Mouse (Mus musculus) cerebellum, adult (tissue): ENCODE measurements at regions not wholly inside any gene's neighbourhood (a gene's known extent, or its start where the extent isn't known, plus 50 kb on each side); places are given as distances from the start of the nearest gene placed in this dataset.

ENCODE experiments used
- ATAC-seq: cut with Nextera tagmentation; 2 replicates; pipeline ENCODE4 v1.9.2; 2017; ENCODE audit warnings: mild to moderate bottlenecking, moderate library complexity, mixed read lengths; ENCODE audit not compliant: insufficient number of reproducible peaks, low FRiP score, low TSS enrichment

- ATAC-seq = no peak
Observed at GRCm38 (mm10) chr6:94961821-94962220, 155.2 kb upstream of the Kbtbd8 start.

- no peak for ATAC-seq
Observed at GRCm38 (mm10) chr6:94957990-94958389, 159.1 kb upstream of the Kbtbd8 start.

DNA sequence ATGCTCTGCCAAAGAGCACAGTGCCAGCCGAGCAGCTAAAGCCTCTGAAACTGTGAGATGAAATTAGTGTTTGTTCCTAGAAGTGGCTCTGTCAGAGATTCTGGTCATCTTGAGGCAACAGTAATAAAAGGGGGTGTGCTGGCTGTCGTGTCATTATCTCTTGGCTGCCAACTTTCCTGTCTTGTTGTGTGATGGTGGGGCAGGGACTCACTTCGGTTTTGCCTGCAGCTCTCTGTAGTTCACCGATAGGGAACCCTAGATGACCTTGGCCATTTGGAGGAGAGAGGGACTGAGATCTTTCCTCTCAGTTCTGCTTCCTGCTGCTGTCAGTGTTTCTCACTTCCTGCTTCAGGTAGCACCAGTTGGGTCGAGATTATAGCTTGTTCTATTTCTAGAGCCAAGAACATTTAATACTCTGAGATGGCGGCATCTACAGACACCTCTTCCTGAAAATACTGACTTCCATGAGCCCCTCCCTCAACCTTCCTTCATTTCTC lies 159.8 kb upstream of the Kbtbd8 start:
- ATAC-seq = no peak

- no peak for ATAC-seq
Observed at GRCm38 (mm10) chr6:94954580-94954979, 162.5 kb upstream of the Kbtbd8 start.

DNA sequence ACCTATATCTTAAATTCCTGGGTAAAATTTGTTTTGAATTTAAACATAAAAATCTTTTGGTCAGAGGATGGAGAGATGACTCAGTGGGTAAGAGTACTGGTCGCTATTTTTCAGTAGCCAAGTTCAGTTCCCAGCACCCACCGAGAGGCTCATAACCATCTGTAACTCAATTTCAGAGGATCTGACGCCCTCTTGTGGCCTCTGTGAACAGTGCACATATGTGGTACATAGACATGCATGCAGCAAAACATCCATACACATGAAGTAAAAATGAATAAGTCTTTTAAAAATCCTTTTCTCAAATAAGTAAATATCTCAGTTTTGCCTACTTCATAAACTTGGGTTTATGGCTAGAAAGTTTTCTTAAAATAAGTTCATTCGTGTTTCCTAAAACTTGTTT lies 163.4 kb upstream of the Kbtbd8 start:
- no peak for ATAC-seq

GRCm38 (mm10) chr6:94951971-94952768 lies 164.9 kb upstream of the Kbtbd8 start:
- ATAC-seq = no peak

DNA sequence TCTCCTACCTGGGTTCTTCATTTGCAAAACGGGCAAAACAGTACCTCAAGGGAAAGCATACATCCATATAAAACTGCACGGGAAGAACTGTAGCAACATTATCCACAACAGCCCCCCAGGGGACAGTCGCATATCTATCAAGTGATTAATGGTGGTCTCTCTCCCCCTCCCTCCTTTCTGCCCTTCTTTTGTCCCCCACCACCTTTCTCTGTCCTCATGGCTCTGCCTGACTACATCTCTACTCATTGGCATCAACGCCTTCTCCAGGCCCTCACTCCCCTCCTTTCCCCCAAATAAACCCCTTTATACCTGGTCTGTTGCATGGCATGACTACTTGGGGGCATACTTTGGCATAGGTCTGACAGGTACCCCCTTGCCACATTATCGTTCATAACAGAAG lies 166.1 kb upstream of the Kbtbd8 start:
- ATAC-seq = no peak

- ATAC-seq = no peak
Observed at GRCm38 (mm10) chr6:94950319-94950718, 166.7 kb upstream of the Kbtbd8 start.

DNA sequence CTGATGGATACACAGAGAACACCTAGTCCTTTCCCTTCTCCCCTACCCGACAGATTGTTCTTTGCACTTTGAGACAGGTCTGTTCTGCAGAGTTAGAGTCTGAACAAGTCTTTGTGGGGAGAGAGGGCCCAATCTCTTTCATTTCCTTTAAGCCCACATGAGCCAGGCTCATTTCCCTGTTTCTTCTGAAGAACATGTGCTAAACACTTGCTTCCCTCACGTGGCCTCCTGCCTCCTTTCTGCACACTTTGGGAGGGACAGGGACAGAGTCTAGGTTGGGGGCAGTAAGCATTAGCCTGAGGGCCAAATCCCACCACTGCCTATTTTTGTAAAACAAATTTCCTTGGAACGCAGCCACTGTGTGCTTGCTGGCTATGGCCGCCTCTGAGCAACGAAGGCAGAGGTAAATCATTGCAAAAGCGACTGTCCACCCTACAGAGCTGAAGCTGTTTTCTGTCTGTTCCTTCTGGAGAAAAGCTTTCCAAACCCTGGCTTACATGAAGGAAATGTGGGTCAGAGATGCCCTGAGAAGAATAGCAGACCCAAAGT lies 170.6 kb upstream of the Kbtbd8 start:
- ATAC-seq = no peak

DNA sequence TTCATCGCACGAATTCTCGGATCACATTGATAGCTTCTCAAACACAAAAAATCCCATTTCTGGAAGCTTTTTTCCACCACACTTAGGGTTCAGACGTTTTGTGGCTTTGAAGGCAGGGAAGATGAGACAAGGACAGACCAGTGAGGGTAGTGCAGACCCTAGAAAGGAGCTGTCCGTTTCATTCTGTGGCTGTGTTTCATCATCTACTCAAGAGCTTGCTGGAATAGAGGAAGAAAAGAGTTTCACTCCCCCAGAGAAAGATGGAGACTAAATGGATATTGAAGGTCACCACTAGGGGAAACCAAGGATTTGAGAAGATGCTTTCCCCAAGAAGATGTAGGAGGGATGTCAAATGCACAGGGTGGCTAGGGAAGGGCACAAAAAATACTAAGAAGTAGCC lies 171.3 kb upstream of the Kbtbd8 start:
- ATAC-seq = no peak

GRCm38 (mm10) chr6:94944196-94944595 lies 172.8 kb upstream of the Kbtbd8 start:
- no peak for ATAC-seq

- no peak for ATAC-seq
Observed at GRCm38 (mm10) chr6:94938949-94939348, 178.1 kb upstream of the Kbtbd8 start.

DNA sequence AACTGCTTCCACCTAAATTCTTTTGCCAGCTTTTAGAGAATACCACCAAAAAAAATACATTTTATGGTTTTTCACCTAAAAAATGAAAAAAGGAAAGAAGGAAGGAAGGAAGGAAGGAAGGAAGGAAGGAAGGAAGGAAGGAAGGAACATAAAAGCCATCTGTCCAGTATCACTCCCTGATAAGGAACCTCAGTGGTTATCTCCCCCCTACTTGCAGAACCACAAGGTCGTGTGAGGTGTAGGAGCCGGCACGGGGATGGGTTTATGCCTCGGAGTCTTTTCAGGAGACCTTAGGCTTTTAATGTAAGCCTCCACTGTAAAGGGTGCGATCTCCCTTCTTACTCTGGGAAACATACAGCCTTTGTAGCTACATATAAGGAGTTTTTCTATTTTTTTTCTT lies 180.8 kb upstream of the Kbtbd8 start:
- no peak for ATAC-seq

GRCm38 (mm10) chr6:94935706-94936105 lies 181.3 kb upstream of the Kbtbd8 start:
- no peak for ATAC-seq

GRCm38 (mm10) chr6:94927811-94928210 lies 189.2 kb upstream of the Kbtbd8 start:
- ATAC-seq = no peak

DNA sequence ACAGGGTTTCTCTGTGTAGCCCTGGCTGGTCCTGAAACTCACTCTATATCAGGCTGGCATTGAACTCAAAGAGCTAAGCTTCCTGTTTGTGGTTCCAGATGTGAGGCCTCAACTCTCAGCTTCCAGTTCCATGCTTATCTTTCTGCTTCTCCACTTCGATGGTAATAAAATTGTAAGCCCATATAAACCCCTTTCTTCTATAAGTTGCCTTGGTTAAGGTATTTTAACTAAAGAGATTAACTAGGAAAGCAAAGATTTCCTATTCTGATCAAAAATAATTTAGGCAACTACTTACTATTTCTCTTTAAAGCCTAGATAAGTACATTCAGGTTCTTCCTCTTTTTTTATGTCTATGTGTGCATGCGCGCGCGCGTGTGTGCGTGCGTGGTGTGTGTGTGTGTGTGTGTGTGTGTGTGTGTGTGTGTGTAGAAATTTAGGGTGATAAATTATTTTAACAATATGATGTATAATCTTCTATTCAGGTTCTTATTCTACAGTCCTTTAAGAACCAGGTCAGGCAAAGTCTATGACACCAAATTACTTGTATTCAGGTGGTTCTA lies 190.3 kb upstream of the Kbtbd8 start:
- no peak for ATAC-seq

DNA sequence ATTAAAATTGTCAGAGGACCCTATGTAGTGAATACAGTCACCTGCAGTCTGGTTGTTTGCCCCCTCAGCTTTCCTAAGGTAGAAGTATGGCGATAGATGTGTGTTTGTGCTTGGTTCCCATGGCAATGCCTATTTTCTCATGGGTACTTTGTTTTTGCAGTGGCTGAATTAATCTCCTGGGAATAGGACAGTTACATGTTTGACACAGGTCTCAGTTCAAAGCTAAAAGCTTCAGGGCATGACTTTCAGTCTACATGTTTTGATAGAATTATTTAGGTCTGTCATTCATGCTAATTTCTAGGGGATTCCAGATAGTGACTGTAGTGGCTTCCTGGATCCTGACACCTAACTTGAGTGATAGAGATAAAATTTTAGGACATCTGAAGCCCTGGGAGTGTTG lies 191.6 kb upstream of the Kbtbd8 start:
- ATAC-seq = no peak

DNA sequence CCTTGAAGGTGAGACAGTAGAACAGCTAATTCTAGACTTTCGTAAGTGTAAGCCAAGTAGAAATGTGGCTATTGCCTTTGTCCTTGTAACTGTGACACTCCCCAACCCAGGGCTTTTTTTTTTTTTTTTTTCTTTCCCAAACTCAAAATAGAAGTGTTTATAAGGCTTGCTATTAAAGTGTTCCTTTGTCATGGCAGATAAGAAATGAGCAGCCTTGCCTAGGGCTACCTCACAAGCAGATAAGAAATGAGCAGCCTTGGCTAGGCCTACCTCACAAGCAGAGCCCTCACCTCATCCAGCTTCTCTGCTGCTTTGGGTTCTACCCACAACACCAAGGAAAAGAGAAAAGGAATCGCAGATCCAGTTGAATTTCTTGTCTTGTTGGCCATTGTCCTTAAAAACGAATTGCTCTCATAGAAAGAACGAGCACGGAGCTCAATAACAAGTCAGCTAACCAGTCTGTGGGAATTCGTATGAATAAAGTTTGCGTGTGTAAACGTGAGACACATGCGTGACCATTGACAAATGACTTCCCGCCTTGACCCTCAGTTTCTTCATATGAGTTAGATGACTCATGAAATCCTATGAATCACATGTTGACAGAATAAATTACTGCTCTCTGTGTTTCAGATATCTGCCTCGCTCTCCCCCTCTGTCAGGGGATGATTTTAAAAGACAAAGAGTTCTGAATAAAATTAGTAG lies 192.6 kb upstream of the Kbtbd8 start:
- ATAC-seq = no peak

GRCm38 (mm10) chr6:94921741-94922140 lies 195.3 kb upstream of the Kbtbd8 start:
- no peak for ATAC-seq

DNA sequence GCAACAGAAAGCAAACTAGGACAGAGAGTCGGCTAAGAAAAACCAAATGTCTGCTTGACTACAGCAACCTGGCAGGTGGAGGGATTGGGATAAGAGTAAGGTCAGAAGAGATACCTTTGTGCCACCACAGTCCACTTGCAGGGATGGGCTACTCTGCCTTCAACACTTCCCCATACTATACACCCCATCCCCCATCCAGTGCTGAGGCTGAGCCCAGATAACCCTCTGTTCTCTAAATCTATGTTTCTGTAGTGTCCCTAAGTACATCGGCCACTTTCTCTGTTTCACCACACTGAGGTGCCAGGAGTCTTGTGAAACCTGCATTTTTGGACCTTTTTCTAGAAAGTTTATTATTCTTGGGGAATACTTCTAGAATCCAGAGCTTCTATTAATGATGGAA lies 196.3 kb upstream of the Kbtbd8 start:
- no peak for ATAC-seq

GRCm38 (mm10) chr6:94919194-94919743 lies 197.8 kb upstream of the Kbtbd8 start:
- no peak for ATAC-seq
